Mouse (Mus musculus): ENCODE measurements around the gene Zfp715.
"Not testable (repeated sequence)": the region's sequence is repeated elsewhere in the genome, so short reads cannot be mapped to it uniquely, and the experiment has no call there.

- not testable (repeated sequence) for TF ChIP-seq TAL1, GATA1 (IDR thresholded peaks at IDR 0.05; ENCODE audit: low read length)
Measured at GRCm38 (mm10) chr7:43349623-43350022, 36.5 kb upstream of the Zfp715 start.
